Mouse (Mus musculus) neural tube, embryonic 11.5 days (tissue): Measurements from ENCODE around the gene H1fx. TPM values are rescaled to one million over a fixed set of nuclear protein-coding genes. Genes with fewer than 3 reads are reported as not detected.
A peak's percentile ranks its signal among the peaks of the same experiment; 100 is the strongest.
"Not testable (repeated sequence)": the region's sequence is repeated elsewhere in the genome, so short reads cannot be mapped to it uniquely, and the experiment has no call there.

Experiments used
- ATAC-seq: fragments of 200-750 bp; cut with Nextera tagmentation; 2 replicates; pipeline ENCODE4 v1.8.0; 2017; ENCODE audit warnings: moderate number of reproducible peaks, mild to moderate bottlenecking, moderate TSS enrichment, moderate library complexity; ENCODE audit not compliant: insufficient read depth, low FRiP score, low TSS enrichment
- DNase-seq: peaks from one replicate; pipeline ENCODE4 v3.0.0-alpha.2; 2015; ENCODE audit warnings: low spot score
- H3K27ac ChIP-seq: fragments of 300-500 bp; sonication (generic); 2 replicates; pipeline ENCODE4 v1.5.1; 2014; ENCODE audit warnings: low read depth, mild to moderate bottlenecking, low read length
- H3K27me3 ChIP-seq: fragments of 300-500 bp; sonication (generic); 2 replicates; pipeline ENCODE4 v1.6.1; 2014; ENCODE audit warnings: mild to moderate bottlenecking, low read length, mixed read lengths; ENCODE audit not compliant: control insufficient read depth, insufficient read depth
- H3K36me3 ChIP-seq: fragments of 300-500 bp; sonication (generic); 2 replicates; pipeline ENCODE4 v1.6.1; 2014; ENCODE audit warnings: mild to moderate bottlenecking, low read length, moderate library complexity, mixed read lengths; ENCODE audit not compliant: control insufficient read depth, insufficient read depth
- H3K4me1 ChIP-seq: fragments of 300-500 bp; sonication (generic); 2 replicates; pipeline ENCODE4 v1.6.1; 2014; ENCODE audit warnings: low read length, mixed read lengths; ENCODE audit not compliant: control insufficient read depth, insufficient read depth
- H3K4me2 ChIP-seq: fragments of 300-500 bp; sonication (generic); 2 replicates; pipeline ENCODE4 v1.6.1; 2014; ENCODE audit warnings: low read depth, mild to moderate bottlenecking, moderate library complexity
- H3K4me3 ChIP-seq: fragments of 300-500 bp; sonication (generic); 2 replicates; pipeline ENCODE4 v1.5.1; 2014; ENCODE audit warnings: low read depth, low read length
- H3K9ac ChIP-seq: fragments of 300-500 bp; sonication (generic); 2 replicates; pipeline ENCODE4 v1.6.1; 2014; ENCODE audit warnings: mild to moderate bottlenecking, low read length
- H3K9me3 ChIP-seq: fragments of 300-500 bp; sonication (generic); 2 replicates; pipeline ENCODE4 v1.6.1; 2016; ENCODE audit warnings: low read length; ENCODE audit not compliant: control insufficient read depth
- WGBS: fragments of 180-500 bp; shearing (Covaris S2); extraction: QIAGEN DNeasy Blood & Tissue Kit; methylation state at CpG from one replicate; pipeline ENCODE4 v1.1.7; 2014; 5-methylcytosine and 5-hydroxymethylcytosine counted together
- polyA plus RNA-seq: library from polyadenylated mRNA; unstranded; fragments of >200 nt; fragmentation: Nextera tagmentation; extraction: Ambion mirVana; gene quantifications from 2 replicates; pipeline ENCODE4 v1.2.1, GENCODE M21; 2014

Gene H1fx
- polyA plus RNA-seq, 1 experiment from 2014 or later: 91.9 TPM

GRCm38 (mm10) chr6:88011106-88011505 is 29.7 kb upstream of the H1fx start:
- not testable (repeated sequence) for H3K9ac ChIP-seq, H3K4me2 ChIP-seq, H3K27me3 ChIP-seq, H3K36me3 ChIP-seq, ATAC-seq, H3K27ac ChIP-seq, DNase-seq, H3K4me1 ChIP-seq, H3K9me3 ChIP-seq, H3K4me3 ChIP-seq
- WGBS: 91% methylated on average over 1 of the region's 1 CpGs

DNA sequence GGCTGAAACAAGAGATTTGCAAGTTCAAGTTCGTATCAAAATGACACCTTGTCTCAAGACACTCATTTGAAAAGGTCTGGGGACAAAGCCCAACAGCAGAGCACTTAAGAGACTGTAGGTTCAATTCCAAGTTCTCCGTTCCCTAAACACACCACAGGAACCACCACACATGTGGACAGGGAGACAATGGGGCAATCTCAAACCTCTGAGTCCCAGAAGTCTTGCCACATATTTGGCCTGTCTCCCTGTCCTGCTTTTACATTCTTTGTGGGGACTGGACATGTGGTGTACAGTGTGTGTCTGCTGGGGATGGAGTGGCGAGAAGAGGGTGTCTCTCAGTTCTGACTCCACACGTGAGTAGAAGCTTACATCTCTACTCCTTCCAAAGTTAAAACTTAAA is 27.8 kb upstream of the H1fx start:
- Histone ChIP-seq H3K36me3 (peaks cover 2% of the 10 kb centered on the region), H3K4me2 (no peak overlapping the region), H3K9ac (no peak overlapping the region), H3K27me3 (no peaks in the 10 kb centered on the region), H3K4me1 (no peaks in the 10 kb centered on the region), H3K4me3 (no peak overlapping the region), H3K9me3 (no peaks in the 10 kb centered on the region), H3K27ac (no peak overlapping the region)
- DNase-seq (no peak), ATAC-seq (no peak)
- WGBS: 97% methylated on average over 4 of the region's 4 CpGs

DNA sequence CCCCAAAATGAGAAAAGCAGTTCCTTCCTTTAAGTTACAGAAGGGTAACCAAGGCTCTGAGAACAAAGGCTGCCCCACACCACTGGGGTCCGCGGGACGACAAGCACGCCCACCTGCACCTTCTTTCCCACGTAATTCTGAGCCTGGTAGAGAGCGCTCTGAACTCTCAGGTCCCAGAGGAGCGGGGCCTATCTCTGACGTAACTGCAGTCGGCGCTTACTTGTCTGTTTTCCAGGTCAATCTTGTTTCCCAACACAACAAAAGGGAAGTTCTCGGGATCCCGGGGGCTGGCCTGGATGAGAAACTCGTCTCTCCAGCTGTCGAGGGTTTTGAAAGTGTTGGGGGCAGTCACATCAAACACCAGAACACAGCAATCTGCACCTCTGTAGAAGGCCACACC is 23.3 kb upstream of the H1fx start:
- not testable (repeated sequence) for H3K4me3 ChIP-seq, H3K4me2 ChIP-seq, ATAC-seq, H3K9me3 ChIP-seq, H3K9ac ChIP-seq, H3K27me3 ChIP-seq, DNase-seq, H3K4me1 ChIP-seq, H3K27ac ChIP-seq
- H3K36me3 ChIP-seq: peaks cover 12% of the 10 kb centered on the region
- 90% methylated on average over 12 of the region's 14 CpGs for WGBS

GRCm38 (mm10) chr6:88003439-88003838 is 22.0 kb upstream of the H1fx start:
- H3K27me3 ChIP-seq: no peaks in the 10 kb centered on the region
- no peak overlapping the region for H3K27ac ChIP-seq
- WGBS: 96% methylated on average over 4 of the region's 4 CpGs
- no peaks in the 10 kb centered on the region for H3K4me1 ChIP-seq
- ATAC-seq (no peak), DNase-seq (no peak)
- H3K4me3 ChIP-seq: no peak overlapping the region
- H3K9ac ChIP-seq: no peak overlapping the region
- H3K9me3 ChIP-seq: no peaks in the 10 kb centered on the region
- peaks cover 12% of the 10 kb centered on the region for H3K36me3 ChIP-seq
- H3K4me2 ChIP-seq: no peak overlapping the region

DNA sequence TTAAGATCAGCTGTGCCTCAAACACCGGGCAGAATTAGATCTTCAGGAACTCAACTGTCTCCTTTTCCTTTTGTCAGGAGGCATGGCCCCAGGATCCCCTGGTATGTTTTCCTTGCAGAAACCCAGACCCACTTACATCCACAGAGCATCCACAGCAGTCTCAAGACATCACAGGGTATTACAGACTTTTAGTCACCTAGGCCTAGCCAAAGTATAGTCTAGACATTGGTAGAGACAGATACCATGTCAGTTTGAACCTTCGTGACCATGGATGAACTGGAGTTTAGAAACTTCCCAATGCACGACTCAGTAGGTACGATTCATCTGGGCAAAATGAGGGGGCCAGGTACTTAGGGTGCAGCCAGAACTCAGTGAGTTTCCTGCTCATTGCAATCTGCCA is 16.9 kb upstream of the H1fx start:
- DNase-seq (no peak), ATAC-seq (no peak)
- Histone ChIP-seq H3K27me3 (no peaks in the 10 kb centered on the region), H3K9ac (no peak overlapping the region), H3K27ac (no peak overlapping the region), H3K4me2 (no peak overlapping the region), H3K9me3 (no peaks in the 10 kb centered on the region), H3K4me1 (peaks cover 13% of the 10 kb centered on the region), H3K36me3 (peaks cover 9% of the 10 kb centered on the region; the same call in 1 of the 2 replicates), H3K4me3 (no peak overlapping the region)
- WGBS: 83% methylated on average over 4 of the region's 4 CpGs

GRCm38 (mm10) chr6:87997706-87998265 is 16.3 kb upstream of the H1fx start:
- peak; percentile 13; the same call in 1 of the 2 replicates for ATAC-seq
- no peak overlapping the region for H3K4me3 ChIP-seq
- H3K27me3 ChIP-seq: no peaks in the 10 kb centered on the region
- peak; percentile 73 for DNase-seq
- no peak overlapping the region for H3K4me2 ChIP-seq
- WGBS: 59% methylated on average over 7 of the region's 7 CpGs
- no peak overlapping the region for H3K27ac ChIP-seq
- peaks cover 5% of the 10 kb centered on the region; the same call in 1 of the 2 replicates for H3K36me3 ChIP-seq
- H3K9ac ChIP-seq: no peak overlapping the region
- H3K9me3 ChIP-seq: no peaks in the 10 kb centered on the region
- peaks cover 18% of the 10 kb centered on the region for H3K4me1 ChIP-seq

GRCm38 (mm10) chr6:87996606-87997005 is 15.2 kb upstream of the H1fx start:
- Histone ChIP-seq H3K36me3 (0 out of 2 replicates have a peak, but pooled peaks cover 5% of the 10 kb centered on the region), H3K4me2 (no peak overlapping the region), H3K4me3 (no peak overlapping the region), H3K9me3 (no peaks in the 10 kb centered on the region), H3K4me1 (peaks cover 27% of the 10 kb centered on the region), H3K9ac (no peak overlapping the region), H3K27me3 (no peaks in the 10 kb centered on the region), H3K27ac (no peak overlapping the region)
- 91% methylated on average over 9 of the region's 9 CpGs for WGBS
- DNase-seq: no peak
- no peak for ATAC-seq

- Histone ChIP-seq H3K9ac (no peak overlapping the region), H3K27me3 (no peaks in the 10 kb centered on the region), H3K4me1 (peaks cover 27% of the 10 kb centered on the region), H3K27ac (no peak overlapping the region), H3K4me2 (no peak overlapping the region), H3K9me3 (no peaks in the 10 kb centered on the region), H3K4me3 (no peak overlapping the region), H3K36me3 (0 out of 2 replicates have a peak, but pooled peaks cover 2% of the 10 kb centered on the region)
- DNase-seq (no peak), ATAC-seq (no peak)
- WGBS: 76% methylated on average over 4 of the region's 4 CpGs
These were observed 14.1 kb upstream of the H1fx start for GRCm38 (mm10) chr6:87995519-87995918.

GRCm38 (mm10) chr6:87993790-87994571 is 12.5 kb upstream of the H1fx start:
- Histone ChIP-seq H3K9me3 (no peaks in the 10 kb centered on the region), H3K36me3 (0 out of 2 replicates have a peak, but pooled peaks cover 2% of the 10 kb centered on the region), H3K27ac (peak overlapping the region; percentile 58), H3K4me1 (peaks cover 27% of the 10 kb centered on the region), H3K27me3 (no peaks in the 10 kb centered on the region), H3K4me2 (peak overlapping the region; percentile 46), H3K9ac (peak overlapping the region; percentile 41; the same call in 1 of the 2 replicates), H3K4me3 (peak overlapping the region; percentile 20)
- 8% methylated on average over 18 of the region's 18 CpGs for WGBS
- DNase-seq: peak; percentile 90
- peak; percentile 76 for ATAC-seq
